Mouse (Mus musculus): ENCODE measurements around the gene Ttll5. TPM values are rescaled to one million over a fixed set of nuclear protein-coding genes. Genes with fewer than 3 reads are reported as not detected.

The Ttll5 gene
- polyA plus RNA-seq, 1 experiment from 2014 or later, result 16.1 TPM

DNA sequence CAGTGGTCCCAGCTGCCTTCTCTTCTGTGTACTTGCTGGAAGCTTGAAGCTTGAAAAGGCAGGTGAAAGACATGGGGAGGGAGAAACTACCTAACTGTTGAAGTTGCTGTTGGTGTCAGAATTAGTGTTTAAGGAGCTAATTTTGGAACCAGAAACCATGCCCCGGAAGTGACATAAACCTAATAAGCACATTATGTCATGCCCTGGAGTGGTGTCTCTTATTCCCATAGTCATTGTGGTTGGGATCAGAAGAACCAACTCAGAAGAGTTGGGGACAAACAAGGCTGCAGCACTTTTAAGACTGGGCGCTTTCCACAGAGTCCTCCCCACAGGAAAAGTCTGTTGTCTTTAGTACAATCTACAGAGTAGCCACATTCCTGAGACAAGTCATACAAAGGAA, 134.0 kb downstream of the Ttll5 start:
- H3K4me2 ChIP-seq (ENCODE audit: low read length), result no peak overlapping the region
- no peak overlapping the region for H3K27ac ChIP-seq (replicated peaks; ENCODE audit: low read depth, low read length)
- no peaks in the 10 kb centered on the region for H3K4me1 ChIP-seq (ENCODE audit: control insufficient read depth, insufficient read depth, low read length)
- H3K27me3 ChIP-seq (ENCODE audit: control insufficient read depth, insufficient read depth, low read length), result no peaks in the 10 kb centered on the region
- no peak for ATAC-seq (ENCODE audit: low FRiP score, low TSS enrichment)
- no peak overlapping the region for H3K4me3 ChIP-seq (replicated peaks; ENCODE audit: low read depth, low read length)
- 96% methylated on average over 2 of the region's 2 CpGs for WGBS
- no peak overlapping the region for H3K9ac ChIP-seq (replicated peaks; ENCODE audit: low read length)
- no peak for DNase-seq
- H3K9me3 ChIP-seq (ENCODE audit: control insufficient read depth, low read length), result no peaks in the 10 kb centered on the region
- H3K36me3 ChIP-seq (ENCODE audit: control insufficient read depth, insufficient read depth, low read length), result no peaks in the 10 kb centered on the region; the same call in 1 of the 2 replicates

DNA sequence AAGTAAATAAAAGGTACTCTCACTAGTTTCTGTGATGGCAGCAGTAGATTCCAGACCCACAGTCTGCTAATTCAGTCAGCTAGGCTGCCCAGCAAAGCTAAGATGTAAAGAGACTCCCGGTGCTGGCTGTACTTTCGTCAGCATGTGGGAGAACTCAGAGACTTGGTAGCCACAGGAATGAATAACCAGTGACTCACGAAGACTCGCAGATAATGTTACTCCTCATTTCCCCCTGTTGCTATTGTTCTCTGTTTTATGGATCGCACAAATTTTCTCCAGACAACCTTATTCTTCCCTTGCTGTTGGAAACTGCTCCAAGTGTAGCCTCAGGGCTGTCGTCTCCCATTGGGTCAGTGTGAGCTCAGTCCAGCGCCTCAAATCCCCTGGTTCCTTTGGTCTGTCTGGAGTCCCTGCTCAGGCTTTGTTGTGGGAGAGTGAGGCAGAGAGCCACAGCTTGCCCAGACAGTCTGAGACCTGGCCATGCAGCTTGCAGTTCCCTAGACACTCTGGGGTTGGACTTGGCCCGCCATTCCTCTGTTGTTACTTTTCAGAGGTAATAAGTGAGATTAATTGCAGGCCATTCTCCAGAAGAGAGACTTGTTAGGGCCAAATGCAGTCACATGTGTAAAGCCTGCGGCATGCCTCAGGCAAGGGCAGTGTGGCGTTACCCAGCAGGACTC, 135.5 kb downstream of the Ttll5 start:
- no peaks in the 10 kb centered on the region for H3K4me1 ChIP-seq (ENCODE audit: control insufficient read depth, insufficient read depth, low read length)
- ATAC-seq (ENCODE audit: low FRiP score, low TSS enrichment) (no peak), DNase-seq (peak; percentile 11)
- H3K4me3 ChIP-seq (replicated peaks; ENCODE audit: low read depth, low read length), result no peak overlapping the region
- H3K36me3 ChIP-seq (ENCODE audit: control insufficient read depth, insufficient read depth, low read length), result peaks cover 9% of the 10 kb centered on the region; the same call in 1 of the 2 replicates
- WGBS, result 74% methylated on average over 10 of the region's 10 CpGs
- H3K9me3 ChIP-seq (ENCODE audit: control insufficient read depth, low read length), result no peaks in the 10 kb centered on the region
- H3K9ac ChIP-seq (replicated peaks; ENCODE audit: low read length), result no peak overlapping the region
- H3K27me3 ChIP-seq (ENCODE audit: control insufficient read depth, insufficient read depth, low read length), result no peaks in the 10 kb centered on the region
- H3K4me2 ChIP-seq (ENCODE audit: low read length), result no peak overlapping the region
- no peak overlapping the region for H3K27ac ChIP-seq (replicated peaks; ENCODE audit: low read depth, low read length)

DNA sequence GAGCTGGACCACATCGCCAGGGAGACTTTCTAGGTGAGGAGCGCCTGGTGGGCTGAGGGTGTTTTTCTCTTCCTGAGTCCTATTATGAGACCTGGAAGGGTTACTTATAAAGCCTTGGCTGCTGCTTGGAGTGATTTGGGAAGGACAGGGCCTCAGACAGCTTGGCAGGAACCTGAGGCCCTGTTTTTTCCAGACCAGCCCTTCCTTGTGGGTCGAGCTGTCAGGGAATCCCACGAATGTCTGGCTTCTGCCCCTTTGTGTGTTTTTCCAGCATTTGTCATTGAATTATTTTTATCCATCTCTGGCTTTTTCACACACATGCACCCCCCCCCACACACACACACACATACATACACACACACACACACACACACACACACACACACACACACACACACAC, 136.2 kb downstream of the Ttll5 start:
- H3K36me3 ChIP-seq (ENCODE audit: control insufficient read depth, insufficient read depth, low read length), result peaks cover 9% of the 10 kb centered on the region; the same call in 1 of the 2 replicates

DNA sequence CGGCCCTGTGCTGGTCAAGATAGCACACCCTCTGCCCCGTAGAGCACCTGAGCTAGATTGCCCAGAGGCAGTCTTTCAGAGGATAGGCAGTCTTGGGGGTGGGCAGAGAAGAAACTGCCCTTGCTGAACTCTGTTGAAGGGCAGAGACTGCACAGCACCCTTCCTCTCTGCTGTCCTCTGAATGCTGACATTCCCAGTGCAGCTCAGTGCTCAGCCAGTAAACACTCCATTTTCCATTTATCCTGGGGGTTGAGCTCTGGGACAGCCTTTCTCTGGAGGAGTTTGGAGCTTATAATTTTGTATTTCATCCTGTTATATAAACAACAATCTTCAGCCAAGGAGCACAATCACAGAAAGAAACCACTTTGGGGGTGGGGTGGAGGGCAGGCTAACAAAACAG, 138.7 kb downstream of the Ttll5 start:
- WGBS, result 85% methylated on average over 2 of the region's 2 CpGs
- no peak for ATAC-seq (ENCODE audit: low FRiP score, low TSS enrichment)
- no peak overlapping the region for H3K4me3 ChIP-seq (replicated peaks; ENCODE audit: low read depth, low read length)

More for the DNA sequence above, 136.2 kb downstream of the Ttll5 start:
- Histone ChIP-seq H3K4me2 (ENCODE audit: low read length) (no peak overlapping the region), H3K9ac (replicated peaks; ENCODE audit: low read length) (no peak overlapping the region), H3K27me3 (ENCODE audit: control insufficient read depth, insufficient read depth, low read length) (no peaks in the 10 kb centered on the region), H3K4me3 (replicated peaks; ENCODE audit: low read depth, low read length) (no peak overlapping the region), H3K4me1 (ENCODE audit: control insufficient read depth, insufficient read depth, low read length) (no peaks in the 10 kb centered on the region), H3K27ac (replicated peaks; ENCODE audit: low read depth, low read length) (no peak overlapping the region), H3K9me3 (ENCODE audit: control insufficient read depth, low read length) (no peaks in the 10 kb centered on the region)
- ATAC-seq (ENCODE audit: low FRiP score, low TSS enrichment) (no peak), DNase-seq (no peak)
- 85% methylated on average over 4 of the region's 4 CpGs for WGBS

DNA sequence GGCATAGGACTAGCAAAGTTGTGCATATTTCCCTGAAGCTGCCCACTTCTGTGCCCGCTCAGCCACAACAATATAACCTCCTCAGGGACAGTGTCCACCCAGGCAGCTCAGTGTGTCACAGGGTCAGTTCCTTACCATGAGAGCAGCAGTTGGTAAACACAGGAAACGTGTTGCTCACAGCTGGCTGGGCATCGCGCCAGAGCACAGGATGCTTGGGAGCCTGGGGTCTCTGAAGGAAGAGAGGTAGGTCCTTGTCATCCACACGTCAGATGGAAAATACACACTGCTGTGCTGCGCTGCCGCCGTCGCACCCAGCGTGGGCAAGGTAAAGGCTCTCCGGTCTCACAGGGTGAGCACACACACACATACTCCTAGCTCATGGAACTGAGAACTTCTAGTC, 139.2 kb downstream of the Ttll5 start:
- H3K4me3 ChIP-seq (replicated peaks; ENCODE audit: low read depth, low read length), result no peak overlapping the region
- H3K9me3 ChIP-seq (ENCODE audit: control insufficient read depth, low read length), result no peaks in the 10 kb centered on the region
- H3K9ac ChIP-seq (replicated peaks; ENCODE audit: low read length), result no peak overlapping the region
- no peak overlapping the region for H3K4me2 ChIP-seq (ENCODE audit: low read length)
- DNase-seq (no peak), ATAC-seq (ENCODE audit: low FRiP score, low TSS enrichment) (no peak)
- 88% methylated on average over 11 of the region's 11 CpGs for WGBS
- H3K27me3 ChIP-seq (ENCODE audit: control insufficient read depth, insufficient read depth, low read length), result no peaks in the 10 kb centered on the region
- H3K4me1 ChIP-seq (ENCODE audit: control insufficient read depth, insufficient read depth, low read length), result no peaks in the 10 kb centered on the region
- H3K36me3 ChIP-seq (ENCODE audit: control insufficient read depth, insufficient read depth, low read length), result 0 out of 2 replicates have a peak, but pooled peaks cover 9% of the 10 kb centered on the region
- H3K27ac ChIP-seq (replicated peaks; ENCODE audit: low read depth, low read length), result no peak overlapping the region

More for the DNA sequence above, 138.7 kb downstream of the Ttll5 start:
- DNase-seq, result no peak
- Histone ChIP-seq H3K36me3 (ENCODE audit: control insufficient read depth, insufficient read depth, low read length) (0 out of 2 replicates have a peak, but pooled peaks cover 9% of the 10 kb centered on the region), H3K9ac (replicated peaks; ENCODE audit: low read length) (no peak overlapping the region), H3K4me2 (ENCODE audit: low read length) (no peak overlapping the region), H3K27ac (replicated peaks; ENCODE audit: low read depth, low read length) (no peak overlapping the region), H3K9me3 (ENCODE audit: control insufficient read depth, low read length) (no peaks in the 10 kb centered on the region), H3K27me3 (ENCODE audit: control insufficient read depth, insufficient read depth, low read length) (no peaks in the 10 kb centered on the region), H3K4me1 (ENCODE audit: control insufficient read depth, insufficient read depth, low read length) (no peaks in the 10 kb centered on the region)

DNA sequence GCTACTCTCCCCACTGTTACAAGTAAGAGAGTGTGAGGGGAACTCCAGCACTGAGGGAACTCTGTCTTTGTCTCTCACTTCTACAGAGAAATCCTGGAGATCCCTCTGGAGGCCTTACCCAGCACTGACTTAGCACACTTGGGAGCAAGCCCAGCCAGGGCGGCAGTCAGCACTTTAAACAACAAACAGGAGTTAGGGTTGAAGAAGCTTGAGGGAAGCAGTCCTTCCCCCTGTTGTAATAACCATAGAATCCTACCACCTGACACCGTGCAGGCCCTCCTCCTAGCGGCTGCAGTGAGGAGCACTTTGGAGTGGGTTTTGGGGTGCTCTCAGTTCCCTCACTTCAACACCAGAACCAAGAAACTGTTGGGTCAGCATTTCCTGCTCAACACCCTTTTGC, 140.0 kb downstream of the Ttll5 start:
- Histone ChIP-seq H3K4me2 (ENCODE audit: low read length) (no peak overlapping the region), H3K4me1 (ENCODE audit: control insufficient read depth, insufficient read depth, low read length) (no peaks in the 10 kb centered on the region), H3K4me3 (replicated peaks; ENCODE audit: low read depth, low read length) (no peak overlapping the region), H3K27me3 (ENCODE audit: control insufficient read depth, insufficient read depth, low read length) (no peaks in the 10 kb centered on the region), H3K9ac (replicated peaks; ENCODE audit: low read length) (no peak overlapping the region), H3K9me3 (ENCODE audit: control insufficient read depth, low read length) (no peaks in the 10 kb centered on the region), H3K27ac (replicated peaks; ENCODE audit: low read depth, low read length) (no peak overlapping the region), H3K36me3 (ENCODE audit: control insufficient read depth, insufficient read depth, low read length) (0 out of 2 replicates have a peak, but pooled peaks cover 9% of the 10 kb centered on the region)
- ATAC-seq (ENCODE audit: low FRiP score, low TSS enrichment) (no peak), DNase-seq (no peak)
- WGBS, result 92% methylated on average over 3 of the region's 3 CpGs

DNA sequence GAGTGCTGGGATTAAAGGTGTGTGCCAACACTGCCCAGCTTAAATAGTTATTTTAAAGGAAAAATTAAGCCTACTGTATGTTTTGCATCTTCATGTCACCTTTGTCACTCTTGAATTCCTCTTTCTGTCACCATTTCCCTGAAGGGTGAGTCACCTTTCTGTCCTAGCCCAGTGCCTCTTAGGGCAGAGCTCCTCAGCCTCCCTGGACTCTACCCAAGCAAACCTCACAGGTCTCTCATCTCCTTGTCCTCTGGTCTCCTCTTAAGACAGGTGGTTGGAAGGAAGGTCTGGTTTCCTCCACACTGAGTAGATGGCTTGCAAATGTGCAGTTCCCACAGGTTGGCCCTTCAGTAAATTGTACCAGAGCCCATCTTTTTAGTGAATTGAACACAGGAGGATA, 143.4 kb downstream of the Ttll5 start:
- DNase-seq (no peak), ATAC-seq (ENCODE audit: low FRiP score, low TSS enrichment) (no peak)
- no peak overlapping the region for H3K9ac ChIP-seq (replicated peaks; ENCODE audit: low read length)
- no peaks in the 10 kb centered on the region for H3K9me3 ChIP-seq (ENCODE audit: control insufficient read depth, low read length)
- no peak overlapping the region for H3K27ac ChIP-seq (replicated peaks; ENCODE audit: low read depth, low read length)
- H3K36me3 ChIP-seq (ENCODE audit: control insufficient read depth, insufficient read depth, low read length), result 0 out of 2 replicates have a peak, but pooled peaks cover 9% of the 10 kb centered on the region
- no peaks in the 10 kb centered on the region for H3K27me3 ChIP-seq (ENCODE audit: control insufficient read depth, insufficient read depth, low read length)
- no peak overlapping the region for H3K4me2 ChIP-seq (ENCODE audit: low read length)
- no peaks in the 10 kb centered on the region for H3K4me1 ChIP-seq (ENCODE audit: control insufficient read depth, insufficient read depth, low read length)
- no peak overlapping the region for H3K4me3 ChIP-seq (replicated peaks; ENCODE audit: low read depth, low read length)

DNA sequence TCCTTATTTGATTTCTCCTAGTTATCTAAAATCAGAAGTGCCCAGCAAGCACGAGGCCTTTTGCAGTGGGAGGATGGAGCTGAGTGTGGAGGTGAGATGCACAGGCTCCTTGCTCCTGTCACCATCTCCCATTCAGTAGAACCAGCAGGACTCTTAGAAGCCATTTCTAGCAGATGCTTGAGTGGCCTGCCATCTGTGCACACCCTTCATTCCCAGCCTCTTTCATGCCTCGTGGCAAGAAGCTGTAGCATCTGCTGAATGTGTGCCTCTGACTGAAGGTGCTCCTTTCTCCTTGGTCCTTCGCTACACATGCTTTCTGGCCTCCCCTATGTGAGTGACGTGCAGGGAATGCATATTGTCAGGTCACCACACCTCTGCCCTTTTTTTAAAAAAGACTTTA, 143.9 kb downstream of the Ttll5 start:
- H3K9ac ChIP-seq (replicated peaks; ENCODE audit: low read length), result no peak overlapping the region
- H3K27ac ChIP-seq (replicated peaks; ENCODE audit: low read depth, low read length), result no peak overlapping the region
- H3K27me3 ChIP-seq (ENCODE audit: control insufficient read depth, insufficient read depth, low read length), result no peaks in the 10 kb centered on the region
- no peak overlapping the region for H3K4me2 ChIP-seq (ENCODE audit: low read length)
- ATAC-seq (ENCODE audit: low FRiP score, low TSS enrichment), result no peak
- 0 out of 2 replicates have a peak, but pooled peaks cover 9% of the 10 kb centered on the region for H3K36me3 ChIP-seq (ENCODE audit: control insufficient read depth, insufficient read depth, low read length)
- H3K4me3 ChIP-seq (replicated peaks; ENCODE audit: low read depth, low read length), result no peak overlapping the region
- H3K4me1 ChIP-seq (ENCODE audit: control insufficient read depth, insufficient read depth, low read length), result no peaks in the 10 kb centered on the region
- no peak for DNase-seq
- no peaks in the 10 kb centered on the region for H3K9me3 ChIP-seq (ENCODE audit: control insufficient read depth, low read length)
- WGBS, result 76% methylated on average over 4 of the region's 4 CpGs

DNA sequence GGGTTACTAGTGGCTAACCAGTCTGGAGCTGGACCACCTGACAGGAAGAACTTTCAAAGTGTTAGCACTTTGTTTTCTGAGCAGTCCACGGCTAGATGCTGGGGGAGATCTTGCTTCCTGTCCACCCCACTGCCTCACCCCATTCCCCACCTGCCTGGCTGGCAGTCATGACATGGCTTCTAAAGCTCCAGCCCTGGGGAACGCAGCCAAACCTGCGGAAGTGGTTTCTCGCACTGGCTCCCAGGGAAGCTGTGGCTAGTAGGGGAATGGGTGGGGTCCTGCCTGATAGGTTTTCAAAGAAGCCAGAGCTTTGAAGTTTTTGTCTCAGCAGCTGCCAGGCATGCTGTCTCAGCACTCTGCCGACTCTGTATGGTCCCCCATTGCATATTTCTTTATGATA, 145.1 kb downstream of the Ttll5 start:
- 0 out of 2 replicates have a peak, but pooled peaks cover 2% of the 10 kb centered on the region for H3K36me3 ChIP-seq (ENCODE audit: control insufficient read depth, insufficient read depth, low read length)
- ATAC-seq (ENCODE audit: low FRiP score, low TSS enrichment) (no peak), DNase-seq (no peak)
- no peak overlapping the region for H3K4me3 ChIP-seq (replicated peaks; ENCODE audit: low read depth, low read length)
- H3K9me3 ChIP-seq (ENCODE audit: control insufficient read depth, low read length), result no peaks in the 10 kb centered on the region
- no peak overlapping the region for H3K4me2 ChIP-seq (ENCODE audit: low read length)
- H3K4me1 ChIP-seq (ENCODE audit: control insufficient read depth, insufficient read depth, low read length), result no peaks in the 10 kb centered on the region
- no peak overlapping the region for H3K9ac ChIP-seq (replicated peaks; ENCODE audit: low read length)
- 78% methylated on average over 5 of the region's 5 CpGs for WGBS
- no peak overlapping the region for H3K27ac ChIP-seq (replicated peaks; ENCODE audit: low read depth, low read length)
- H3K27me3 ChIP-seq (ENCODE audit: control insufficient read depth, insufficient read depth, low read length), result no peaks in the 10 kb centered on the region

All from midbrain, embryonic 14.5 days (tissue).